Comparison of ENCODE assay signal across 10 mouse cellular contexts in the genomic region with DNA sequence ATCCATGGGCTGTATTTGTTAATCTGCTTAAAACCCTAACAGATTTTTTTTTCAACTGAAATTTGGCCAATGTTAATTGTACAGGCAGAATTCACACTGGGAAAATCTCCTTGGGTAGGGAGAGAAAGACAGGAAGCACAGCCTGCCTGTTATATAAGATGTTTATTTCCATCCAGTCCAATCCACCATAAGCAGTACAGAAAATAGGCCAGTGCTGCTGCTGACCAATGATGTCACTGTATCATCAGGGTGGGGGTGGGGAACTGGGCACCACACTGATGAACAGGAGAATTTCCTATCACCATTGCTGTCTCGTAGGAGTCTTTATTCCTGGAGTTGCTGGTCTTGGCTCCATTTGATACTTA.
DNase-seq lines count a peak whose midpoint lies in the region; ATAC-seq lines count a peak whose summit lies in the region.
"Had no signal": no experiment of that assay in that cellular context is flagged by ENCODE, and none has a peak within 500 bp of the region (broad histone marks: within the 10 kb centered on the region; RNA-seq: fewer than 3 reads in every experiment).

No protein-coding gene starts in this region.

- no peak overlapping the region for H3K4me2 ChIP-seq in neural tube, embryonic 11.5 days (ENCODE audit: low read depth)
- H3K4me2 ChIP-seq in midbrain, embryonic 11.5 days: no peak overlapping the region
- H3K4me2 ChIP-seq: limb, embryonic 15.5 days had no signal

- peaks cover 7% of the 10 kb centered on the region; the same call in 1 of the 2 replicates for H3K4me1 ChIP-seq in neural tube, embryonic 11.5 days (ENCODE audit: control insufficient read depth, insufficient read depth, low read length)
- H3K4me1 ChIP-seq in midbrain, embryonic 11.5 days (ENCODE audit: control insufficient read depth, insufficient read depth, low read length): peaks cover 16% of the 10 kb centered on the region
- H3K4me1 ChIP-seq: limb, embryonic 15.5 days had no signal

- H3K9ac ChIP-seq in neural tube, embryonic 11.5 days (ENCODE audit: low read length): no peak overlapping the region
- no peak overlapping the region for H3K9ac ChIP-seq in midbrain, embryonic 11.5 days (ENCODE audit: low read length)
- H3K9ac ChIP-seq: limb, embryonic 15.5 days had no signal

- H3K27me3 ChIP-seq in neural tube, embryonic 11.5 days (ENCODE audit: control insufficient read depth, insufficient read depth, low read length): no peaks in the 10 kb centered on the region
- no peaks in the 10 kb centered on the region for H3K27me3 ChIP-seq in midbrain, embryonic 11.5 days (ENCODE audit: control insufficient read depth, insufficient read depth, low read length)
- H3K27me3 ChIP-seq: limb, embryonic 15.5 days had no signal

- no peak overlapping the region for H3K4me3 ChIP-seq in neural tube, embryonic 11.5 days (ENCODE audit: low read depth, low read length)
- no peak overlapping the region for H3K4me3 ChIP-seq in midbrain, embryonic 11.5 days (ENCODE audit: low read depth, low read length)
- H3K4me3 ChIP-seq: limb, embryonic 15.5 days had no signal

- H3K36me3 ChIP-seq in neural tube, embryonic 11.5 days (ENCODE audit: control insufficient read depth, insufficient read depth, low read length): no peaks in the 10 kb centered on the region
- H3K36me3 ChIP-seq in midbrain, embryonic 11.5 days (ENCODE audit: control insufficient read depth, insufficient read depth, low read length): no peaks in the 10 kb centered on the region
- H3K36me3 ChIP-seq: limb, embryonic 15.5 days had no signal

- no peak overlapping the region for H3K27ac ChIP-seq in neural tube, embryonic 11.5 days (ENCODE audit: low read depth, low read length)
- H3K27ac ChIP-seq in midbrain, embryonic 11.5 days (ENCODE audit: low read depth, low read length): no peak overlapping the region; the same call in 1 of the 2 replicates
- H3K27ac ChIP-seq: limb, embryonic 15.5 days had no signal

- H3K9me3 ChIP-seq in neural tube, embryonic 11.5 days (ENCODE audit: control insufficient read depth, low read length): no peaks in the 10 kb centered on the region
- H3K9me3 ChIP-seq in midbrain, embryonic 11.5 days (ENCODE audit: control insufficient read depth, low read length): no peaks in the 10 kb centered on the region
- H3K9me3 ChIP-seq: limb, embryonic 15.5 days had no signal

- 0 out of 2 replicates have a peak, but pooled peaks have one; percentile 25 for ATAC-seq in neural tube, embryonic 11.5 days (ENCODE audit: insufficient read depth, low FRiP score, low TSS enrichment)
- peak; percentile 66; the same call in 1 of the 2 replicates for ATAC-seq in midbrain, embryonic 11.5 days (ENCODE audit: low FRiP score)

- peak; percentile 43 for DNase-seq in cerebellum, adult 11 months
- no peak for DNase-seq in cerebellum, postnatal 4 days (ENCODE audit: low spot score in 2 of 2)
- DNase-seq in neural tube, embryonic 11.5 days (ENCODE audit: low spot score): peak; percentile 23
- no peak for DNase-seq in neural tube, embryonic 10.5 days (ENCODE audit: extremely low spot score, low spot score)
- peak; percentile 88 for DNase-seq in midbrain, embryonic 11.5 days (ENCODE audit: low spot score, missing footprints)
- DNase-seq in thymus, postnatal 10 days (ENCODE audit: low spot score in 2 of 2): no peak
- DNase-seq in thymus, postnatal 25 days: no peak
- DNase-seq in spleen, adult 12 weeks (ENCODE audit: low spot score): no peak
- DNase-seq: kidney, postnatal 25 days had no signal

- 62% methylated on average over 1 of the region's 1 CpGs for WGBS in neural tube, embryonic 11.5 days
- 35% methylated on average over 1 of the region's 1 CpGs for WGBS in midbrain, embryonic 11.5 days

Comparison
In these comparisons a context has a peak if more than half of its experiments do, and no peak if none do; other contexts are left out.
1. DNase-seq: peak in cerebellum, adult 11 months (single experiment), neural tube, embryonic 11.5 days (single experiment) and midbrain, embryonic 11.5 days (single experiment); none in cerebellum, postnatal 4 days (0 of 2), neural tube, embryonic 10.5 days (single experiment), thymus, postnatal 10 days (0 of 2), thymus, postnatal 25 days (single experiment) and spleen, adult 12 weeks (single experiment).